Mouse (Mus musculus) adrenal gland, postnatal 25 days (tissue): ENCODE measurements around the gene Pxmp2. TPM values are rescaled to one million over a fixed set of nuclear protein-coding genes. Genes with fewer than 3 reads are reported as not detected.

Experiments used
- DNase-seq: peaks from one replicate; pipeline ENCODE4 v3.0.0; 2021; ENCODE audit warnings: mixed read lengths
- long read RNA-seq: library from polyadenylated mRNA; stranded (forward); transcript quantifications from one replicate; pipeline ENCODE4 v2.0.0, GENCODE M21; 2021
- total RNA-seq: library from RNA; stranded (reverse); gene quantifications from 2 replicates; pipeline ENCODE4 v1.2.3, GENCODE M21; 2021

Pxmp2 gene
- 9.4 and 10.7 TPM in 2 replicates for total RNA-seq
- long read RNA-seq, transcript Pxmp2-201 (5 exons, 1,041 nt), result major isoform, 85 of 95 reads
- long read RNA-seq, partial matches to known transcripts, result 0 of 95 reads
- long read RNA-seq, other reads (novel, unspliced or antisense), result 9 of 95 reads

- peak; percentile 92 for DNase-seq
These were observed at the start of gene Pxmp2, which contains the start of gene Pole for GRCm38 (mm10) chr5:110285770-110286445. Gene Pxmp2, minus strand, starts transcription at chr5:110286186. Gene Pole, plus strand, starts transcription at chr5:110286306.

DNA sequence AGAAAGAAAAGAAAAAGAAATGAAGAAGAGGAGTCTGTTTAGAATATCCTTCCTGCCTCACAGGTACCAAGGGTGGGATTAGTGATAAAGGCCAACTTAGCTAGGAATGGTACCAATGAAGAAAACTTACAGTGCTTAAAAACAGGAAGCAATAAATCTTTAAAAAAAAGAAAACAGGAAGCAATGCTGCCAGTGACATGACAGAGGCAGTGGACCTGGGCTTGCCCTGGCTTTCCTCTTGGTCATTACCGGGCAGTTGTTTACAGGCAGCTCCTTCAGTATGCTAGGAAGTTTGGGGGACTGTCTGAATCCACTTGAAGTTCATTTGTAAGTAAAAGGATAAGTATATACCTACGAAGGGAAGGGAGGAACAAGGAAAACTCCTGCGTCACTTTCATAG lies 44.5 kb upstream of the Pxmp2 start:
- DNase-seq, result no peak

- DNase-seq, result no peak
These were observed 27.1 kb upstream of the Pxmp2 start for GRCm38 (mm10) chr5:110313127-110313526.

DNA sequence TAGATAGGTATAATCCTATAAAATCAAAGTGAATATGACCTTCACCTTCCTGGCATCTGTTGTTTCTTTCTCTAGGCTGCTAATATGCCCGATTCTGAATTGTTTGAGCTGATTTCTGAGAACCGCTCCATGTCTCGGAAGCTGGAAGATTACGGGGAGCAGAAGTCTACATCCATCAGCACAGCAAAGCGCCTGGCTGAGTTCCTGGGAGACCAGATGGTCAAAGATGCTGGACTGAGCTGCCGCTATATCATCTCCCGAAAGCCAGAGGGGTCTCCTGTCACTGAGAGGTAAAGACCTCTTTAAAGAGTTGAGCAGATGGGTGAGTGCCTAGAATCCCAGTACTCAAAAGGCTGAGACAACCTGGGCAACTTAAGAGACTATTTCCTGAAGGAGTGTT lies 22.9 kb upstream of the Pxmp2 start:
- no peak for DNase-seq

GRCm38 (mm10) chr5:110300591-110300990 lies 14.6 kb upstream of the Pxmp2 start:
- no peak for DNase-seq

DNA sequence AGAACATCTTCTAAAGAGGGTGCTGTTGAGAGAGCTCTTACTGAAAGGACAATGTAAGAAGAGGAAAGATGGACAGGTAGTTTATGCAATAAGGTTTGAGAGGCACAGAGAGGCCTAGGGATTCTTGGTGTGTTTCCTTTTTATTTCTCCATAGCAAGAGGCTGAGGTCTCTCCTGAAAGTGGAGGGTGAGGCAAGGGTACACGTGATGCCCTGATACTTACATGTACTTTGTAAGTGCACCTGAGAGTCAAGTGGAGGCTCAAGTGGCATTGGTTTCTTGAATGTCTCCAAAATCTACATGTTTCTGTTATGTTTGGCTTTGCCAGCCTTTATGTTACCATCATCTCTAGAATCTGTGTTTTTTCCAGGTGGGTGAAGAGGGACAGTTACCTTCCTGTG lies 10.7 kb upstream of the Pxmp2 start:
- no peak for DNase-seq

DNA sequence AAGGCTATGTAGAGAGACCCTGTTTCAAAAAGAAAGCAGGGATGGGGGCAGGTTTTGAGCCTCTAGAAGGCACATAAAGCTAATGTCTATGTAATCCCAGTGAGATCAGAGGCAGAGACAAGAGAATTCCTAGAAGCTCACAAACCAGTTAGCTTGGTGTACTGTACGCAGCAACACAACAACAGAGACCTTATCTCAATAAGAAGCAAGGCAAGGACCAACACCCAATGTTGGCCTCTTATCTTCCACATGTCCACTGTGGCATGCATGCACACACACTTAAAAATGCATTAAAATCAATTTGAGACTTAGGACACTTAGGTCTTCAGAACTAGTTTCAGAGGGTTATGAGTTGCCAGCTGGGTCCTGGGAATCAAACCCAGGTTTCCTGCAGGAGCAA lies 5.7 kb upstream of the Pxmp2 start:
- DNase-seq, result no peak

DNA sequence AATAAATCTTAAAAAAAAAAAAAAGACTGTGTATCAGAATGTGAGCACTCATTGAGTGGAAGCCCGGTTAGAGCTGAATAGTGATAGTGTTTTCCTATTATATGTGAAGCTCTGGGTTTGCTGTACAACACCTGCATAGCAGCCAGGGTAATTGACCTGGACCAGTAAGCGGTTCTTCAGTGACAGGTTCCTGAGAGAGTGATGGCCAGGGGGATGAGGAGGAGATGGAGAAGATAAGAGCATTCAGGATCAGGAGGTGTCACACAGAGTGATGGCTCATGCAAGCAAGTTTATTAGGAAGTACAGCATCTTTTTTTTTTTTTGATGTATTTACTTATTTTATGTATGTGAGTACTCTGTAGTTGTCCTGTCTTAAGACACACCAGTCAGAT lies 1.1 kb upstream of the Pxmp2 start:
- DNase-seq, result no peak

DNA sequence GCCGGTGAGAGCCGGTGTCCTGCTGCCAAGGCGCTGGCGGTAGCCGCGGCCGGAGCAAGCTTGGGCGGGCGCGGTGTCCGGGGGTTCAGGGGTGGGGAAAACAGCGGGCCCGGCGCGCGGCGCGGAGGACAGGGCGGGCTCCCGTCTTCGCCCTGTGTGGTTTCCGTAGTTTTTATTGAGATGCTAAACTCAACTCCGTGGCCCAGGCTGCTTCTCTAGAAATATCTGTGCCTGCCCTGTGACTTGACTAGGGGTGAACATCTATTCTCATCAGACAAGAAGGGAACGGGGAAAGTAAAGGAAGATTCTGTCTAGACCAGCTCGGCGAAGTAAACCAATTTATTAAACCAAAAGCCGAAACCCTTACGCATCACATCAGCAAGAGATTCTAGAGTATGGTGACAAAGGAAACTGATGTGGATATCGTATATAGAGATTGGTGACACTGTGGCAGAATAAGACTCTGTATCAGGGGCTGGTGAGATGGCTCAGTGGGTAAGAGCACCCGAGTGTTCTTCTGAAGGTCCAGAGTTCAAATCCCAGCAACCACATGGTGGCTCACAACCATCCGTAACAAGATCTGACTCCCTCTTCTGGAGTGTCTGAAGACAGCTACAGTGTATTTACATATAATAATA lies 579 bp upstream of the Pxmp2 start:
- DNase-seq, result no peak

DNA sequence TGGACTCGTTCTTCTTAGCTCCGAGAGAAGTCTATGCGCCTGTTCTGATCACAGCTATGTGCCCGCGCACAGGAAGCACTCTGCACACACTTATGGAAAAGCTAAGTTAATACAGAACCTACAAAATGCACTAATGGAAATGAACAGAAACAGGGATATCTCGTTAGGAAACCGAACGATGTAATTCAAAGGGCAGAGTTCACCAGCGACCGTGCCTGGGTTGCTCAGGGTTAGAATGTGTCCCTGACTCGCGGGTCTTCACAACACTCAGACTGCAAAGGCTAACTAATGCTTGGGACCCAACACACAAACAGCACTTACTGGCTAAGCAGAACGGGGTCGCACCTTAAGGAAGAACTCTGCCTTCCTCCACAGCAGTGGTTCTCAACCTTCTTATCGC lies 830 bp downstream of the Pxmp2 start:
- no peak for DNase-seq

DNA sequence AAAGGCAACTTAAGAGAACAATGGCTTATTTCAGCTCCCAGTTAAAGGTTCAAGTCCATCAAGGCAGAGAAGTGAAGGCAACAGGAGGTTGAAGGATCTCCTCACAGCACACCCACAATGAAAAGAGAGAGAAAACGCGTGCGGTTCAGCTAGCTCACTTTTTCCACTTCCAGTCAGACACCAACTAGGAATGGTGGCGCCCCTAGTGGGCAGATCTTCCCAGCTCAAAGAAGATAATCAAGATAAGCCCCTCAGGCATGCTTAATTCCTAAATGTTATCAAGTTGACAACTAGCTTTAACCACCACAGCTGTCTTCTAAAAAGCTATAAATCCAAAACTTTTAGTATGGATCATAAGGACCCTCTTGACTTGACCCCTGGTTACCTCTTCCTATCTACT lies 1.4 kb downstream of the Pxmp2 start:
- DNase-seq, result peak; percentile 51

DNA sequence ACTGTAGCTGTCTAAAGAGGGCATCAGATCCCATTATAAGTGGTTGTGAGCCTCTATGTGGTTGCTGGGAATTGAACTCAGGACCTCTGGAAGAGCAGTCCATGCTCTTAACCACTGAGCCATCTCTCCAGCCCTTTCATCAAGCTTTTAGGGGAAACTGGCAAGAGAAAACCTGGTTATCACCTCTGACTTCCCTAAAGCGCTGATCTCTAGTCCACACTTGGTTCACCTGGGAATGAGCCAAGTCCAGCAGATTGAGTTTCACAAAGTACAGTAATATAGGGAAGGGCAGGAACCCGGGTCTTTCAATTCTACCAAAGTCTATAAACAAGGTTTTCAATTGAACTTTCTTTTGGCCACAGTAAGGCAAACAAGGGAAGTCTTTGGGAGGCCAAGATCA lies 4.0 kb downstream of the Pxmp2 start:
- DNase-seq, result no peak

DNA sequence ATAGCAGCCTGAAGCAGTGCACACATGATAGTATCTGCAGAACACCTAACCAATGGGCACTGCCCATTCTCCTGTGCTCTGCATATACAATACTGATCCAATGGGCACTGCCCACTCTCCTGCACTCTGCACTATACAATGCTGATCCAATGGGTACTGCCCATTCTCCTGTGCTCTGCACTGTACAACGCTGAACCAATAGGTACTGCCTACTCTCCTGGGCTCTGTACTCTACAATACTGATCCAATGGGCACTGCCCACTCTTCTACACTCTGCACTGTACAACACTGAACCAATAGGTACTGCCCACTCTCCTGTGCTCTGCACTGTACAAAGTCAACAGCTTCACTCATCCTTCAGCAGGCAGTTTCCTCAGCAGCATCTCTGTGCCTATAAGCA lies 9.1 kb downstream of the Pxmp2 start:
- no peak for DNase-seq

DNA sequence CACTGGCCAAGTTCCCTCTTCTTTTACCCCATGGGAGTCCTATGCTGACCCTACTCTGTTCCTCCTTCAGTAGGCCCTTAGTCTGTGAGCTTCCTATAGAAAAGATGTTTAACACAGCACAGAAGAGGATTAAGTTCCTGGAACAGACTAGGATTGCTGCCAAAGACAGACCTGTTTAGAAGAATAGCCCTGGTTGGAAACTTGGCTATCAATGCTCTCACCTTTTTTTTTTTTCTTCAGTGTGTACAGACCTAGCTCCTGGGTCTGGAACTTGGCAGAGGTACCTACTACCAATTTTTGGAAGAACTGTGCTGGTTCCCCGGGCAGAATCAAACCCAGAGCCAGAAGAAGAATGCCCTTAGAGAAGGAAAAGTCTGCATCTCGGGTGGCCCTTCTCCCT lies 9.6 kb downstream of the Pxmp2 start:
- DNase-seq, result no peak

GRCm38 (mm10) chr5:110274846-110275245 lies 11.1 kb downstream of the Pxmp2 start:
- no peak for DNase-seq

GRCm38 (mm10) chr5:110274147-110274546 lies 11.8 kb downstream of the Pxmp2 start:
- DNase-seq, result no peak

DNA sequence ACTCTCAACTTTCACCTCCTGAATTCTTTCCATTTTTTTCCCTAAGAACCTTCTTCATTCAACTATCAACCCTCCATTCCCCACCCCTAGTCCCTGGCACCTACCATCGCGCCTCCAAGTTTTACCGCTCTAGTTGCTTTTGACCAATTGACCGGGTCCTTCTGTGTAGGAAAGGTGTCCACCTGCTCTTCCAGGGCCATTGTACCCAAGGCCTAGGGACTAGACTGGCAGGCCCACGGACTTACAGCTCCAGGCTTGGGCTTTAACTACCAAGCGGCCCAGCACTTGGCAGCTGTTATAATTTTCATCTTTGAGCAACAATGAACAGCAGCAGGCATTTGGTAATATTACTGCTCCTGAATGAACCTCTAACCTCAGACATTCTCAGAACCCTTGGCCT lies 15.7 kb downstream of the Pxmp2 start:
- no peak for DNase-seq

- DNase-seq, result peak; percentile 95
These were observed 16.6 kb downstream of the Pxmp2 start, which contains the start of gene Pgam5 for GRCm38 (mm10) chr5:110269141-110270101. Gene Pgam5, minus strand, starts transcription at chr5:110269913.

GRCm38 (mm10) chr5:110266941-110267340 lies 19.0 kb downstream of the Pxmp2 start:
- DNase-seq, result no peak

GRCm38 (mm10) chr5:110244091-110244490 lies 41.9 kb downstream of the Pxmp2 start:
- no peak for DNase-seq

GRCm38 (mm10) chr5:110232346-110232745 lies 53.6 kb downstream of the Pxmp2 start:
- no peak for DNase-seq

GRCm38 (mm10) chr5:110231638-110232037 lies 54.3 kb downstream of the Pxmp2 start:
- no peak for DNase-seq
